Mouse (Mus musculus) left cerebral cortex, postnatal 14 days (tissue): ENCODE measurements at regions not wholly inside any gene's neighbourhood (a gene's known extent, or its start where the extent isn't known, plus 50 kb on each side); places are given as distances from the start of the nearest gene placed in this dataset.

ENCODE experiments used
- DNase-seq, 2 experiments: peaks; one replicate each; pipeline ENCODE4 v3.0.0; 2021 to 2022; ENCODE audit warnings: low spot score in 2 of 2, mixed read lengths in 1 of 2
- intact Hi-C: fragments of 180-260 bp; cut with DNase I; formaldehyde crosslinking; loops from one replicate; pipeline ENCODE4 v1.15.1; 2025

- no peak for DNase-seq
- intact Hi-C loops: no loop called here
Observed at GRCm38 (mm10) chr6:118292272-118292671, 94.8 kb upstream of the Ret start.

GRCm38 (mm10) chr6:118291426-118291825, 93.9 kb upstream of the Ret start:
- no peak for DNase-seq
- intact Hi-C loops: no loop called here

- intact Hi-C loops: no loop called here
- no peak for DNase-seq
Observed at GRCm38 (mm10) chr6:118285246-118285645, 87.7 kb upstream of the Ret start.

GRCm38 (mm10) chr6:118283949-118284568, 86.5 kb upstream of the Ret start:
- intact Hi-C loops: no loop called here
- DNase-seq: no peak

- no peak for DNase-seq
- intact Hi-C loops: no loop called here
Observed at GRCm38 (mm10) chr6:118263951-118264350, 66.4 kb upstream of the Ret start.

- intact Hi-C loops: no loop called here
- no peak for DNase-seq
Observed at GRCm38 (mm10) chr6:118259881-118260280, 62.4 kb upstream of the Ret start.

GRCm38 (mm10) chr6:118254871-118255270, 57.4 kb upstream of the Ret start:
- intact Hi-C loops: no loop called here
- no peak for DNase-seq

GRCm38 (mm10) chr6:118252711-118253110, 55.2 kb upstream of the Ret start:
- peak in 1 of 2 experiments; percentile 5 for DNase-seq
- intact Hi-C loops: no loop called here

- DNase-seq: no peak
- intact Hi-C loops: no loop called here
Observed at GRCm38 (mm10) chr6:118251131-118251530, 53.6 kb upstream of the Ret start.

GRCm38 (mm10) chr6:118250006-118250405, 52.5 kb upstream of the Ret start:
- DNase-seq: no peak
- intact Hi-C loops: no loop called here
